Mouse (Mus musculus) limb, embryonic 14.5 days (tissue): ENCODE measurements around the gene Ugt1a7c. TPM values are rescaled to one million over a fixed set of nuclear protein-coding genes. Genes with fewer than 3 reads are reported as not detected.

ENCODE experiments used
- ATAC-seq: fragments of 200-750 bp; cut with Nextera tagmentation; 2 replicates; pipeline ENCODE4 v1.8.0; 2017; ENCODE audit warnings: low read depth, moderate number of reproducible peaks, moderate TSS enrichment; ENCODE audit not compliant: low FRiP score
- DNase-seq: peaks from one replicate; pipeline ENCODE4 v3.0.0-alpha.2; 2015; ENCODE audit warnings: low spot score
- H3K27ac ChIP-seq: fragments of 300-500 bp; sonication (generic); replicated peaks from 2 replicates; pipeline ENCODE4 v1.5.1; 2014; ENCODE audit warnings: low read depth, mild to moderate bottlenecking, low read length, moderate library complexity, mixed read lengths
- H3K27me3 ChIP-seq: fragments of 300-500 bp; sonication (generic); 2 replicates; pipeline ENCODE4 v1.6.1; 2014; ENCODE audit warnings: low read length, mixed read lengths; ENCODE audit not compliant: control insufficient read depth, insufficient read depth
- H3K36me3 ChIP-seq: fragments of 300-500 bp; sonication (generic); 2 replicates; pipeline ENCODE4 v1.6.1; 2014; ENCODE audit warnings: mild to moderate bottlenecking, low read length, moderate library complexity, mixed read lengths; ENCODE audit not compliant: control insufficient read depth, insufficient read depth
- H3K4me1 ChIP-seq: fragments of 300-500 bp; sonication (generic); 2 replicates; pipeline ENCODE4 v1.6.1; 2014; ENCODE audit warnings: antibody characterized with exemption, low read length, mixed read lengths; ENCODE audit not compliant: control insufficient read depth, insufficient read depth
- H3K4me2 ChIP-seq: fragments of 300-500 bp; sonication (generic); replicated peaks from 2 replicates; pipeline ENCODE4 v1.6.1; 2014; ENCODE audit warnings: low read depth, mild to moderate bottlenecking, low read length, moderate library complexity; ENCODE audit not compliant: severe bottlenecking
- H3K4me3 ChIP-seq: fragments of 300-500 bp; sonication (generic); replicated peaks from 2 replicates; pipeline ENCODE4 v1.5.1; 2014; ENCODE audit warnings: low read length
- H3K9ac ChIP-seq: fragments of 300-500 bp; sonication (generic); 2 replicates; pipeline ENCODE4 v1.6.1; 2014; ENCODE audit warnings: mild to moderate bottlenecking, low read depth, low read length, moderate library complexity; ENCODE audit not compliant: severe bottlenecking
- H3K9me3 ChIP-seq: fragments of 300-500 bp; sonication (generic); 2 replicates; pipeline ENCODE4 v1.6.1; 2016; ENCODE audit warnings: low read length; ENCODE audit not compliant: control insufficient read depth
- POLR2A ChIP-seq: fragments of 200-500 bp; IDR thresholded peaks from 2 replicates; pipeline ENCODE4 v1.8.0; 2012; ENCODE audit warnings: inconsistent platforms, mild to moderate bottlenecking, moderate library complexity, borderline replicate concordance; ENCODE audit not compliant: insufficient read depth, insufficient read length; ENCODE audit errors: extremely low read depth
- WGBS: fragments of 180-500 bp; shearing (Covaris S2); extraction: QIAGEN DNeasy Blood & Tissue Kit; methylation state at CpG from one replicate; pipeline ENCODE4 v1.1.7; 2014; 5-methylcytosine and 5-hydroxymethylcytosine counted together
- polyA plus RNA-seq, 2 experiments: library from polyadenylated mRNA; depleted of rRNA in 1 of 2; stranded (reverse) in 1 of 2; unstranded in 1 of 2; fragments of >200 nt; fragmentation: Nextera tagmentation in 1 of 2; extraction: Ambion mirVana in 1 of 2; gene quantifications; 2 replicates each; pipeline versions ENCODE4 v1.2.1 to v1.2.3; 2012 to 2014

Ugt1a7c gene
- polyA plus RNA-seq, 2 experiments: 2.2 to 2.6 TPM

DNA sequence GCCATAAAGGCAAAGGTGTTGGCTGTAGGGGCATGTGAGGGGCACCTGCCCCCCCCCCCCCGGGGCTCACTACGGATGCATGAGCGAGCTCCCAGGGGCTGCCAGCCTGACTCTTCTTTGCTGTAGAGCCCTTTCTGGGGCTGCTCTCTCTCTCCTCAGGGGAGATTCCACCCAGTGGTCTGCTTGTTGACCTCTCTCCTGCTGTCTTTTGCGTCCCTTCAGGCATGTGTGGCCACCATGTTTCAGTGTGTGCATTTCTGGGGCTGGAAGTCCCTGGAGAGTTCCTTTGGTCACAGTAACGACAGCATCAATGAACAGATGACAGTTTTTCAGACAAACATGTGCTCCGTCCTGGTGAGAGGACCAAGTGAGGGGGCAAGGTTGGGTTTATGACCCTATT is 163.5 kb downstream of the Ugt1a7c start:
- 70% methylated on average over 6 of the region's 6 CpGs for WGBS

DNA sequence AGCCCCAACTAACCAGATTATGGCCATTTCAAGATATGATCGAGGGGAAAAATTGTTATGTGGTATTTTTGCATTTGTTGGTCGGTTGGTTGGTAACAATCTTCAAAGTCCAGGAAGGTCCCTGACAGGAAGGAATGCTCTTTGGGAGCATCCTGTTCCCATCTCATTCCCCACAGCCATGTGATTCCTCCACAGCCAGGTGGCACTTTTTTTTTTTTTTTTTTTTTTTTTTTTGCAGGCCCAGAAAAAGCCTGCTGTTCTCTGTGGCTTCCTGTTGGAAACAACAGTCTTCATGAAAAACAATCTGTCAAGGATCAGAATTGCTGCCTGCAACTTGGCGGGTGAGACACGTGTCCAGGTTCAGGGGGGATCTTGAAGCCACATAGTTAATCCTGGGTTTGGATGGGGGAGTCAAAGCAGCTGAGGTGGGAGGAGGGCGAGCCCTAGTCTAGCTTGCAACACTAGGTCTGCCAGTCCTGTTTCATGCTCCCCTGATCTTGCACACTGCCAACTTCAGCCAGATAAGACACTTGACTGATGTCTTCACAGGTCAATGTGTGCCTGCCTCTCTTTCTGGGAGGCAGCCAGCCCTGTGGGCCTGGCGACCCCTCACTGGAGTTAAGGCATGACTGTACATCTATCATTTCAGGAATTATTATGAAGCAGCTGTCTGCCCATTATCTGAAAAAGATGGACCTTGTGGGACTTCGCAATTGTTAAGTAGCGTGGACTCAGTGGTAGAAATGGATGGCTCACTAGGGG is 164.2 kb downstream of the Ugt1a7c start:
- no peak overlapping the region for H3K4me2 ChIP-seq
- no peak overlapping the region for H3K9ac ChIP-seq
- H3K4me3 ChIP-seq: no peak overlapping the region
- no peaks in the 10 kb centered on the region for H3K4me1 ChIP-seq
- peaks cover 36% of the 10 kb centered on the region for H3K9me3 ChIP-seq
- ATAC-seq (no peak), DNase-seq (peak; percentile 57)
- peaks cover 45% of the 10 kb centered on the region for H3K36me3 ChIP-seq
- no peak for TF ChIP-seq POLR2A
- no peaks in the 10 kb centered on the region for H3K27me3 ChIP-seq
- no peak overlapping the region for H3K27ac ChIP-seq
- 75% methylated on average over 8 of the region's 8 CpGs for WGBS

More for the DNA sequence above, 163.5 kb downstream of the Ugt1a7c start:
- ATAC-seq (no peak), DNase-seq (no peak)
- Histone ChIP-seq H3K27ac (no peak overlapping the region), H3K36me3 (peaks cover 38% of the 10 kb centered on the region), H3K4me1 (no peaks in the 10 kb centered on the region), H3K4me3 (no peak overlapping the region), H3K9ac (no peak overlapping the region), H3K9me3 (peaks cover 41% of the 10 kb centered on the region), H3K27me3 (no peaks in the 10 kb centered on the region), H3K4me2 (no peak overlapping the region)
- no peak for TF ChIP-seq POLR2A

DNA sequence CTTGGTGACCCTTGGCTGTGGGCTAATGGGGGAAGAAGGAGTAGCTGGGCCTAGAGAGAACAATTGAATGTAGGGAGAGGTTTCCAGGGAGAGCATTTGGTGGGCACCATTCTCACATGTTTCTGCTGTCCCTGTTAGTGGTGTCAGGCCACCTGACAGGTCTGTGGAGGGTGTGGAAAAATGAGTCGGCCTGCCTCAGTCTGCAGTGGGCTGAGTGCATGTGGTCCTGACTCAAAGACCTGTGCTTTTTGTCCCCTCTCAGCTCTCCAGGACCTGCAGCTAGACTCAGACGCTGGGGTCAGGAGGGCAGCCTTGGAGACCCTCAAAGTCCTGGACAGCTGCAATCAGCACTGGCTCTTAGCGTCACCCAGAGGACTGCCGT is 164.8 kb downstream of the Ugt1a7c start:
- H3K27me3 ChIP-seq: no peaks in the 10 kb centered on the region
- no peak overlapping the region for H3K9ac ChIP-seq
- no peak for DNase-seq
- H3K9me3 ChIP-seq: peaks cover 33% of the 10 kb centered on the region
- H3K27ac ChIP-seq: no peak overlapping the region
- ATAC-seq: no peak
- H3K36me3 ChIP-seq: peaks cover 51% of the 10 kb centered on the region
- no peak for TF ChIP-seq POLR2A
- no peak overlapping the region for H3K4me3 ChIP-seq
- no peak overlapping the region for H3K4me2 ChIP-seq
- H3K4me1 ChIP-seq: no peaks in the 10 kb centered on the region
- 76% methylated on average over 4 of the region's 4 CpGs for WGBS

DNA sequence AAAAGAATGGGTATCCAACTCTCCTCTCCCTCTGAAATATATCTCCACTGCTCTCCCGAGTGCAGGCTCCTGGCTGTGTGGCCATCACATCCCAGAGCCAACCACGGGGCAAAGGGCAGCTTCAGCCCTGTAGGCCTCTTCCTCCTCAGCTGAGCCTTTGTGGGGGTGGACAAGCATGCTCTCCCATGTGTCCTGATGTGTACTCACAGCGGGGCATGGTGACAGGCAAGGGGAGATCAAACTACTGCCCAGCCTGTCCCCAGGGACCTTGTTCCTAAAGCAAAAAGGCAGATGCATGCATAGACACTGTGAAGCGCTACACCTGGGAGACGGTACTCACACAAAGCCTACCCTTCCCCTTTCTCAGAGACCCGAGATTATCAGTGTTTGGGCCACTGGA is 165.3 kb downstream of the Ugt1a7c start:
- peak; percentile 58 for DNase-seq
- H3K27me3 ChIP-seq: no peaks in the 10 kb centered on the region
- H3K4me2 ChIP-seq: no peak overlapping the region
- no peak for ATAC-seq
- no peaks in the 10 kb centered on the region for H3K4me1 ChIP-seq
- H3K36me3 ChIP-seq: peaks cover 56% of the 10 kb centered on the region
- WGBS: 80% methylated on average over 6 of the region's 6 CpGs
- H3K9me3 ChIP-seq: peaks cover 29% of the 10 kb centered on the region
- H3K4me3 ChIP-seq: no peak overlapping the region
- TF ChIP-seq POLR2A: no peak
- H3K9ac ChIP-seq: no peak overlapping the region
- H3K27ac ChIP-seq: no peak overlapping the region

DNA sequence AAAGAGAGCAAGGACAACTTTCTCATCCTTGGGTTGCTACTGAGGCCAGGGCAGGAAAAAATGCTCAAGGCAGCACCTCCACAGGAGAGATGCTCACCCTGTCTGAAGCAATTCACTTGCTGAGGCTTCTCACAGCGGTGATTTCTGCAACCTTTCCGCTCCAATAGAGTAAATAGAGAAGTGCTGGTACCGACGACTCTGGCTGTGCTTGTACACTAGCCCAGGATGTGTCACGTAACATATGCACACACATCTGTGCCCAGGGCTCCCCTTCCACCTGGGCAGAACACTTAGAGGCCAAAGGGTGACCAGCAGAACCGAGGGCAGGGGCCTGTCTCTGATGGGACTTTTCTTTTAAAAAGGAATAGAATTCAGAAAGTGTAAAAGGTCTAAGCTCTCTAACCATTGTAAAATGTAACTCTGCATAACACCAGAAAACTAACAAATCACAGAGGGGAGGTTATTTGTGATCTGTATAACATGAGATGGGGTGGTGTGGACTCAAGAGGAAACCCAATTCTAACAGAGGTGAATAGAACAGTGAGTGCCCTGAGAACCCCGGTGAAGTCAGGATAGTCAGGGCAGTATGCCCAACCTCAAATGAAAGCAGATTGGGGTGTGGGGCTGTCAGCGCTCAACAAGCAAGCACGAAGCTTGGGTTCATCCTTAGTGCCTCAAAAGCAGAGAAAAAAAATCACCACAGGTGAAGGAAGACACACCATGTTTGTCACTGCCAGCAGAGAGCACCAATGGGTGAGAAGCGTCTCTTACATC is 165.9 kb downstream of the Ugt1a7c start:
- ATAC-seq (no peak), DNase-seq (no peak)
- Histone ChIP-seq H3K27me3 (no peaks in the 10 kb centered on the region), H3K4me3 (no peak overlapping the region), H3K27ac (no peak overlapping the region), H3K9me3 (peaks cover 23% of the 10 kb centered on the region), H3K4me1 (no peaks in the 10 kb centered on the region), H3K9ac (no peak overlapping the region), H3K4me2 (no peak overlapping the region), H3K36me3 (peaks cover 63% of the 10 kb centered on the region)
- WGBS: 84% methylated on average over 10 of the region's 10 CpGs
- TF ChIP-seq POLR2A: no peak
